Mouse (Mus musculus) gastrocnemius, adult 18-20 months (tissue): ENCODE measurements around the gene Cx3cr1. TPM values are rescaled to one million over a fixed set of nuclear protein-coding genes. Genes with fewer than 3 reads are reported as not detected.

Source experiments
- DNase-seq: peaks from one replicate; pipeline ENCODE4 v3.0.0; 2021; ENCODE audit warnings: low spot score
- total RNA-seq, 2 experiments: library from RNA; stranded (reverse); gene quantifications; 2 replicates each; pipeline ENCODE4 v1.2.3; 2021

The Cx3cr1 gene
- total RNA-seq, 2 experiments from 2014 or later = 0.21 TPM; not detected in 1

DNA sequence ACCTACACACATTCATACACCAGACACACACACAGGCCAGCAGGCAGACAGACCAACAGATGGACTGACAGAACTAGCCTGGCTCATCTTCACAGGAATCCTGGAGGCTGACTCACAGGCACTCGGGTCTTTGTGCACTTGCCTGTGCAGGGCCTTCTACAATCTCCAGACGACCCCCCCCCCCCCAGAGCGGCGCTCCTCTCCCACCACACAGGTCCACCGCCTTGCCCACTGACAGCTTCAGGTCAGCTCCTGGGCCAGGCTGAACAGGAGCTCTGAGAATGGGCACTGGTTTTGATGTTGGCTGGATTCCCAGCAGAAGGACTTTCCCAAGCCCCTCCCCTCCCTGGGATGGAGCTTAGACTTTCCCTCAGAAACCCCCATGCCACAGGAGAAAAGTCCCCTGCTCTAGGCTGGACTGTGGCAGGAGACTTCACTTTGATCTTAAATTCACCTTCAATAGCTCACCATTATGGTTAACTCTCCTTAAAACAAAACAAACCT is 92.1 kb downstream of the Cx3cr1 start:
- no peak for DNase-seq

DNA sequence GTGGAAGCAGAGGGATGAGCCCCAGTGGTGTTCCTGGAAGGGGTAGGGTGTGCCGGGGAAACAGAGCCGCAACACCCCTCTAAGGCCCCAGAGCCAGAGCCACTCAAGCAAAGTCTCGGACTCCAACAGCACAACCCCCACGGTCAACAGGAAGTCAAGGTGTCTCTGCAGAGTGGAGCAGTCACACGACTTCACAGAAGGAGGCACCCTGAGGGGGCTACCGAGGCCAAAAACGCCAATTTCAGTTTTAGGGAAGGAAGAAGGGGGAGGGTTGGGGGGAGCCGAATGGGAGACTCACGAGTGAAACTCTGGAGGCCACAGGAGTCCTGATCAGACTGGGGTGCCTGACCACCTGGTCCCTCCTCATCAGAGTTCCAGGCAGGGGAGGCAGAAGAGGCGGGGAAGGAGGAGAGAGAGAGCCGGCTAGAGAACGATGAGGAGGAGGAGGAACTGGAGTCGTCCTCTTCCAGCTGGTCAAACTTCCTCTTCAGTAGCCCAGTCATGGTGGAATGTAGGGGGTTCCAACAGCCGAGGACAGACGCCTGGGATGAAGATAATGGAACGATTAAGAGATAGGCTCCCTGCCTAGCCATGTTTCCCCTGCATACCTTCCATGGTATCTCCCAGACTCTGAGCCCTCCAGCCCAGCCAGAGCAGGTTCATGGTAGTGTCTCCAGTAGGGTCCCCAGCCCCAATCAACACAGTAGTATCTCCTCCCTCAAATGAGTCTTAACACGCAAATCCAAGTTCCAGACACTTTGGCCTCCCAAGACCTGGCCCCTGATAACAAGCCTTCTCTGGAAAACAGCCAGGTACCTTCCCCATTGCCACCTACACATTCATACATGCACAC is 92.7 kb downstream of the Cx3cr1 start:
- no peak for DNase-seq

DNA sequence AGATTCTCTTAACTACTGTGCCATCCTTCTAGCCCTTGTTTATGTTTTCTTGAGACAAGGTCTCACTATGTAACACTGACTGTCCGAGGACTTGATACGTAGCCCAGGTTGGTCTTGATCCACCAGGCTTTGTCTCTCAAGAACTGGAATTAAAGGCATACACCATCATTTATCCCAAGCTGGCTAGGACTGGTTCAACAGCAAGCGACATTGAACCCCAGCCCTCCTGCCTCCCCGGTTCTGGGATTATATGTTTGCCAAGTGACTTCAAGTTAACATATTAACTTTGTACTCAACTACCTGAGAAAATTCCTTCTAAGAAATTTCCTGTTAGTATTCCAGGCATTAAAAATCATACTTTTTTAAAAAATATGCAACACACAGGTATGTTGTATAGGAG is 94.4 kb downstream of the Cx3cr1 start:
- no peak for DNase-seq

DNA sequence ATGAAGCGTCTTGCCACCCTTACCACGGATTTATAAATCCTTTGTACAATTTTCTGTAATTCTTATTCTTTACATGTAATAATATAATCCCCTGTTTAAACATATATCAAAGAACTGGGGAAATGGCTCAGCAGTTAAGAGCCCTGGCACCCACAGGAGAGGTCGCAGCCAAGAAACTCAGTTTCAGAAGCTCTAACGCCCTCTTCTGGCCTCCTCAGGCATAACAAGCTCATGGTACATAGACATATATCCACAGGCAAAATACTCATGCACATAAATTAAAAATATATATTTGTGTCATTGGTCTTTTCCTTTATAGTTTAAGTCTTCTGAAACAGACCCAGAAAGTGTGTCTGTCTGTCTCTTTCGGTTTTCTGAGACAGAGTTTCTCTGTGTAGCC is 95.1 kb downstream of the Cx3cr1 start:
- DNase-seq = no peak

DNA sequence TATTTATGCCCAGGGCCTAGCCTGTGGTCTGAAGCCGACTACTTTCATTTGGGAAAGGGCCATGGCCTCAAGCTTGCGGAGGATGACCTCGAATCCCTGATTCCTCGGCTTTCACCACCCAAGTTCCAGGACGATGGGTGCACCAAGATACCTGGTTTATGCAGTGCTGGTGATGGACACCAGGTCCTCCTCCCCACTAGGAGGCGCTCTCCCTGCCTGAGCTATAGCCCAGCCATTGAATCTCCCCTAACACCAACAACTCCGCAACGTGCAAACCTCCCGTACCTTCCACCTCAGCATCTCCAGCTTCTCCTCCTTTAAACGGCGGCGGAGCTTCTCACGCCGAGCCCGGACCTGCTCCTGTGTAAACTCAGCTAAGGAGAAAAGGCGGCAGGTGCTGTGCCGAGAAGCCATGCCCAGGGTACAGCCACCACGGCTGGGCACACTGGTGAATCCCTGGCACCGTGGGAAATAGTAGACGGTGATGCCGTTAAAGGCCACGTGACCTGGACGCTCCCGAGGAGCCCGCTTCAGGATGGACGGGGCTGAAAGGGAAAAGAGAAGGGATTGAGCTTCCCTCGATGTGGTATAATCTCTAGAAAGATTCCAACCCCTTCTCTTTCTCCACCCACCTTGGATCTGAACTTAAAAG is 95.7 kb downstream of the Cx3cr1 start:
- DNase-seq = no peak

DNA sequence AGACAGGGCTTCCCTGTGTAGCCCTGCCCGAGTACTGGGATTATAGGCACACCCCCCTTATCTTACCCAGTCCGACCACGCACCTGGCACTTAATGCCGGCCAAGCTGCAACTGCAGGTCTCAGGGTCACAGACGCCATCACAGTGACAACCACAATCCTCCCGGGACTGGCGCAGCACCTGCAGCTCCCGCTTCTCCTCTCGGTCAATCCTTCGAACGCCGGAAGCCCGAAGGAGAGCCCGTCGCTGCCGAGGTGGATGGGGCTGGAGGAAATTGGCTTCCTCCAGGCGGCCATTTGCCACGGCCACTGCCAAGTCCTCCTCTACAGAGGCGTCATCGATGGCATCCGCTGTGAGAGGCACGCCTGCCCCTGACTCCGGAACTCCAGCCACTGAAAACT is 96.4 kb downstream of the Cx3cr1 start:
- no peak for DNase-seq

DNA sequence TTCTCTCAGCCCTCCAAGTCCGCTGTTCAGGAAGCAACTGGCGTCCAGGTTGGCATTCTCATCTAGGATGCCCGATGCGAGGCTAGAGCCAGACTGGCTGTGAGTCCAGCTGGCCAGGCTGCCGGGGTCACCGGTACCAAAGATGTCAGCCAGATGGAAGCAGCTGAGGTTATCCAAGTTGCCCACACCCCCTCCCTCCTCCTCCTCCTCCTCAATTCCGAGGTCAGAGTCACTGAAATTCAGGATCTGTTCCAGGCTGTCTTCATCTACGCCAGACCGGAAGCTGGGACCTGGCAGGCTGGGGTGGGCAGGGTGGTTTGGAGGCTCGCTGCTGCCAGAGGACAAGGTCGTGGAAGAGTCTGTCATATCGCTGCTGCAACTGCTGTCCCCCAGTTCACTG is 97.1 kb downstream of the Cx3cr1 start:
- peak; percentile 66 for DNase-seq

DNA sequence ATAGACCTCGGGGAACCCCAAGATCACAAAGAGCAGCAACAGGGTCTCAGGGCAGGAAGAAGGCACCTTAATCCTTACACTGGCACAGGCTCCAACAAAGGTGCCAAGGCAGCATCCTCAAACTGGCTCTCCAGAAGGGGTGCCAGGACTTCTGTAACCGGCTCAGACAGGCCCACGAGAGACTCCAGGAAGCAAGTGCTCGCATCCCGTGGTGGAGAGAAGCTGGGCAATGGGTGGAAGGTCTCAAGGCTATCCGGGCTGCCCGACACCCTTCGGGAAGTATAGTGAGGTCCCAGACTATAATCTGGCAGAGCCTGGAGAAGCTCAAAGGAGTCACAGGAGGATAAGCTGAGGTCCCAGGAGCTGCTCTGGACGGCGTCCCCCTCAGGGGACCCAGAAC is 97.5 kb downstream of the Cx3cr1 start:
- DNase-seq = no peak

DNA sequence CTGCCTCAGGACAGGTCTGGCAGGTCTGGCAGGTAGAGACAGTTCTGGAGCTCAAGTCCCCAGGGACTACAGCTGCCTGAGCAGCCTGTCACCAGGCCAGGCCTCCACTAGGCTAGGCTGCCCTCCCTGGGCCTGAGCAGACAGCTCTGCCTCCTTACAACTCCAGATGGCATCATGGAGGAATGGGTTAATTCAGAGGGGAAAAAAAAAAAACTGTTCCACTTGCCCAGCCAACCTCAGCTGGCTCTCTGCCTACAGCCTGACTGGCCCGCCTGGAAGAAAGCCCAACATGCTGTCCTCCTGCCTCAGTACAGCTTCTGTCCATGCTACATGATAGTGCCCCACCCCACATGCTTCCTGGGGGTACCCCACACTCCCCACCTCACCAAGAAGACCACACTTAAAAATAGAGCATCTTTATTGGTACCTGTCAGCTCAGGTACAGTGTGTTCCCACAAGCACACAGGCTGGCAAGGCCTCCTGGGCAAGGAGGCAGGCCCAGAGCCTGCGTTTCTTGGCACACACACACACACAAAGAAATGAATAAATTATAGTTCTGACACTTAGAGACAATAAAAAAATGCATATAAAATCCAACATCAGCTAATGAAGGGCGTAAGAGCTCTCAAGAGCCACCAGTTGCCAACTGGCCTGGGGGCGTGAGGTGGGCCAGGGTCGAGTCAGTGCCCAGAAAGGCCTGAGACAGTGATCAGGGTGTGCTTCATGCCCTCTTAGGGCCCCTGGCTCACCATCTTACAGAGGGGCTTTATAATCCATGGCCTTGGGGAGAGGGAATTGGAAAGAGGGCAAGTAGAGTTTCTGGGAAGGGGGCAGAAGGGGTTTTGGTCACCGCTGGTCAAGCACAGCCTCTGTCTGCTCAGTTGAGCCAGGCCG is 98.7 kb downstream of the Cx3cr1 start:
- no peak for DNase-seq

DNA sequence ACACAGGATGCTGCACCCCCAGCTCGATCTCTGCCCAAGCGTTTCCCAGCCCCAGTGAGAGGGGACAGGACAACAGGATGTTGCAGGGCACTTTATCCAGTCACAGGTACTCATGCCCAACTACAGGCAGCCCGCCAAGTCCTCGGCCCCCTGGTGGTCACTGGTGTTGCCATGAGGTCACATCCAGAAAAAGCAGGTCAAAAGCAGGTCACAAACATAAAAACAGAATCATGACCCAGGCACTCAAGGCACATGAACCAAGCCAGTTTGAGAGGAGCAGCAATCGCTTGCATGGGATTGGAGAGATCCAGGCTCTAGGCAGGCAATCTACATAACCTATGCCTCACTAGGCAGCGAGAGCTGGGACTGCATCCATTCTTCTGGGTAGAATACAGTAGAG is 99.5 kb downstream of the Cx3cr1 start:
- peak; percentile 50 for DNase-seq

DNA sequence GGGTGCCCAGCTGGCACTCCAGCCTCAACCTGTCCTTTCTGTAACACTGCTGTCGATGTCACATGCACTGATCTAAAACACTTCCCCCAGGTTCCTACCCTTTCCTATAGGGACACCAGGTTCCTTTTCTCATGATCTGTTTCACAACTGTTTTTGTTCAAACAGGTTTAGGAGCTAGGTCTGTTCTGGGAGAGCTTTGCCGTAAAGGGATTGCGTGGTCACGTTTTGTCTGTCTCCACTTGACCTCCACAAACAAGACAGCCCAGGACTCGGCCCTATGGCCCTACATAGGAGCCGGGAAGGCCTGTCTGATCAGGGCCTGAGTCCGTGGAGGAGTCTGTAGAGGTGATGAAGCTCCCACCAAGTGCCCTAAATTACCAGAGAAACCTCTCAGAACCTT is 99.9 kb downstream of the Cx3cr1 start:
- no peak for DNase-seq

DNA sequence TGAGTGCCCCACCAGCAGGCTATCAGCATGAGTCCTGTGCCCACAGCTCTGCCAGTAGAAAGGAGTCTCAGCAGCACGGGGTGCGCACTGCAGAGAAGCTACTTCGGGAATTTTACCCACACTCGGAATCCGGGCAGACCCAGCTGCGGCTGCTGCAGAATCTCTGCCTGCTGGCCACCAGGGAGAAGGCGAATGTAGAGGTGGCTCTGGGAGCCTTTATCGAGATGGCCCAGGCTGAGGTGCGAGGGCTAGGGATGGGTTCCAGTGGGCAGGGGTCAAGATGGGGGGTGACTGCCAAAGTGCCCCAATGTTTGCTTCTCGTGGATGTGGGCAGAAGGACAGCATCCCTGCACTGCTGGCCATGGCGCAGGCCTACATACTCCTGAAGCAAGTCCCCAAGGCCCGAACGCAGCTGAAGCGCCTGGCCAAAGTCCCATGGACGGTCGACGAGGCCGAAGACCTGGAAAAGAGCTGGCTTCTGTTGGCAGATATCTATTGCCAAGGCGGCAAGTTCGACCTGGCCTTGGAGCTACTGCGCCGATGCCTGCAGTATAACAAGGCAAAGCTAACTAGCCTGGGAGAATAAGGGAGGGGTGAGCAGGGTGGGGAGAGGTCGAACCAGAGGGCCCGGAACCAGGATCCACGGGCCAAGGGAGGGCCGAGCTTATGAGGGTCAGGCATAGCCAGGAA is 103.3 kb downstream of the Cx3cr1 start:
- DNase-seq = no peak

DNA sequence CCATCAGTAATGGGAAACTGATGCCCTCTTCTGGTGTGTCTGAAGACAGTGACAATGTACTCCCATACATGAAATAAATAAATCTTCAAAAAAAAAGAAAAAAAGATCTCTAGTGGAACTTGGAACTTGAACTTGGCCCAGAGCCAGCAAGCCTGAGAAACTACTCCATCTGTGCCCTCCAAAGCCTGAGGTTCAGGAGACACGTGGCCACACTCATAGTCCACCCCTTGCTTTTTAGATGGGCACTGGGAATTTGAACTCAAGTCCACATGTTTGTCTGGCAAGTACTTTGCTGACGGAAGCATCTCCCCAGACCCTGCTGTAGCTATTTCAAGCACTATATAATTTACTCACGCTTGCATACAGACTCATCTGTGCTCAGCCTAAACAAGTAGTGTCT is 104.5 kb downstream of the Cx3cr1 start:
- no peak for DNase-seq

DNA sequence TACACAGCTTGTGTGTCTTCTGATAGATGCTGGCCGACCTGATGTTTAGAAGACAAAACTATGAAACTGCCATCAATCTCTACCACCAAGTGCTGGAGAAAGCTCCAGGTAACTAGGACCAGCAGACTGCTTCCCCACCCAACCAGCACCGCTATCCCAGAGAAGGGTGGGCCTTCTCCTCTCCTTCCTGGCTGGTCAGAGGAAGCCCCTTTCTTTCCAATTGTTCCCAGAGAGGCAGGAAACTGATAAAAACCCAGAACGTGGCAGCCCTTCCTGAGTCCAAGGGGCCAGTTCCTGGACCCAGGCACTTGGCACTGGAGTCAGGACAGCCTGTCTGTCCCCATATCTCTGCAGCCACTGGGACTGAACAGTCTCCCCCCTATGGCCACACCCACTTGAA is 105.5 kb downstream of the Cx3cr1 start:
- no peak for DNase-seq

DNA sequence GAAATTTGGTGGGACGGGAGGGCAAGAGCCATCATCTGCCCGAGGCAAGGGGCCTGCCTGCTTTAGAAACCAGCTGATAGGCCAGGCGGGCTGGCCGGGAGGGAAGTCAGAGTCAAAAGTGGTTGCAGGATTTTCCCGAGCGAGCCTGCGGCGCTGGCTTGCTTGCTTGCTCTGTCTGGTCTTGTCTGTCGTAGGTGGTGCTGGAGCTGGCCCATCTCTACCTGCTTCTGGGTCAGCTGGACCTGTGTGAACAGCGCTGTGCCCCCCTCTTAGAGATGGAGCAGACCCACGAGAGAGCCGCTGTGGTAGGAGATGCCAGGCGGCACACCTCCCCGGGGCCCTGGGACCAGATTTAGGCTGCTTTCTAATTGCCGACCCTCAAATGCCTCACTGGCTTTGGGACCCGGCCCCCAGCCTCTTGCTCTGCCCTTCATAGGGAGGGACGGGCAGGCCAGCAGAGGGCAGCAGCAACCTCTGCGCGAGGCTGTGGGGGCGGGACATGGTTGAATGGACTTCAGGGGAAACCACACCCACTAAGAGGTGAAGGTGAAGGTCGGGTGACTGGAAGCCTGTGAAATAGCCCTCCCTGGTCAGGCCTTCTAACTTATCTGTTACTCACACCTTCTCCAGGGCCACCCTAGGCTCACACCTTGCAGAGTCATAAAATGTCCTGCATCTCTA is 106.6 kb downstream of the Cx3cr1 start:
- peak; percentile 70 for DNase-seq

DNA sequence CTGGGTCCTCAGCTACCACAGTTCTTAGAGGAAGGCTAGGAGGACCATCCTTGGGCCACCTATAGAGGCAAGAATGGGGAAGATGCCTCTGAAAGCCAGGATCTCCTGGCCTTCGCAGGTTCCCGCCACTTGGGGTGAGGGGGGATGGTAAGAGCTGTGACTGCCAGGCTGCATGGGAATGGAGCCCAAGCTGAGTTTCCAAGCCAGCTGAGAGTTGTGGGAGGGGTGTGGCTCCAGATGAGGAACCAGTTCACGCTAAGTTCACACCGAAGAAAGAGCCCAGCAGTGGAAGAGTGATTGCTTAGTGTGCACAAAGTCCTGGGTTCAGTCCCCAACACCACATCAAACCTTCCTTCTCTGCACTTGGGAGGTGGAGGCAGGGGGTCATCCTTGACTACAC is 107.5 kb downstream of the Cx3cr1 start:
- DNase-seq = no peak

DNA sequence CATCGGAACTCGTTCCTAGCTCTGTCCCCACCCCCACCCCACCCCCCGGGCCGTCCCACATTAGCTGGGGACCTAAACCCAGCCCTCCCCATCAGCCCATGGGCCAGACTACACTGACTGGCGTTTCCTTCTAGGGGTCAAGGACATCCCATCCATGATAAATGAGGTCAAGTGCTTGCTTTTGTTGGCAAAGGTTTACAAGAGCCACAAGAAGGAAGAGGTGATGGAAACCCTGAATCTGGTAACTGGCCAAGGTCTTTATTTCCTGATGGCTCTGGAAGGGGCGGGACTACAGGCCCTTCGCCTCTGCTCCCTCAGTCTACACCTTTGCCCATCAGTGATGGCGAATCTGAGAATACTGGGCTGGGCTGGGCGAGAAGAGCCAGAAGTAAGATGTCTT is 110.8 kb downstream of the Cx3cr1 start:
- DNase-seq = no peak

DNA sequence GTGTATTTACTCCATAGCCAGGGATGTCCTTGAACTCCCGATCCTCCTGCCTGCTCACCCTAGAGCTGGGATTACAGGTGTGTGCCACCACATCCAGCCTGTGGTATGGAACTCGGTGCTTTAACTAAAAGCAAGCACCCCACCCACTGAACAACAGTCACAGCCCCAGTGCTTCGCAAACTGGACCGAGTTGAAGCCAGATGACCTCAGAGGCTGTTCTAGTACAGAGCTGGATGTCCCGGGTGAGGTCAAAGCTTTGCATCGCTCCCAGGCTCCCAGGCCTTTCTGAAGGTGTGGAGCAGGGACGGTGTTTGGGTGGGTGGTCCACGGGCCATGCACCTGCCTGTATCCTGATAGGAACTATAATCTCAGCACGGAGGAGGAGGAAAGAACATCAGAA is 118.3 kb downstream of the Cx3cr1 start:
- no peak for DNase-seq

DNA sequence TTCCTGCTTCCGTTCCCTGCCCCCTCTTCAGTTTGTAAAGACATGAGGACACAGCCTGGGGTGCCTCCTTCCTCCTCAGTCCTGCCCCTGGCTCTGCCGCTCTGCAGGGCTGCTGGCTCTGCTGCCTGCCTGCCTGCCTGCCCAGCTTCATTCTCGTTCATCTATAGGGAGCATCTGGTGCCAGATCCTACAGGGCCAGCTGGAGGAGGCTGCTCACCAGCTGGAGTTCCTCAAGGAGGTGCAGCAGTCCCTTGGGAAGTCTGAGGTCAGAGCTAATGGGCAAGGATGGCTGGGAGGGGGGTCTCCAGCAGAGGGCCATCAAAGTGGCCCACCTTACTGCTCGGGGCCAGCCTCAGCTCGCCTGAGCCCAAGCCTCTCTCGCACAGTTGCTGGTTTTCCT is 119.2 kb downstream of the Cx3cr1 start:
- no peak for DNase-seq

DNA sequence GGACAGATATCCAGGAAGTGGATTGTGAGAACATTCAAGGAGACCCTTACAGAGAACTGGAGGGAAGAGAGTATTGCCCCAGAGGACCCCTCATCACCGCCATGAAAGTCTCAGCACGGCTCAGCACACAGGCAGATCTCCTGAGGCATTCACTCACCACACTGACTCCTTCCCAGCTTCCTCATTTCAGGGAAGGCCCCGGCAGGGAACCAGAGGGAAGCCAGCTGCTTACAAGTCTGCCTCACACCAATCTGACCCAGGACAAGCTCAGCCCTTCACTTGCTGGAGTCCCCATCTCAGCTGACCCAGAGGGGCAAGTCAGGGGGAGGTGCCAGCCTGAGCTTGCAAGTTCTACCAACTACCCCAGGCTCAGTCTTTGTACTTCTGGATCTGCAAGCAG is 120.9 kb downstream of the Cx3cr1 start:
- DNase-seq = no peak
